Mouse (Mus musculus) hindbrain, embryonic 14.5 days (tissue): ENCODE measurements at regions not wholly inside any gene's neighbourhood (a gene's known extent, or its start where the extent isn't known, plus 50 kb on each side); places are given as distances from the start of the nearest gene placed in this dataset.

ENCODE experiments used
- ATAC-seq: fragments of 200-750 bp; cut with Nextera tagmentation; 2 replicates; pipeline ENCODE4 v1.8.0; 2017; ENCODE audit warnings: moderate number of reproducible peaks, mild to moderate bottlenecking, moderate TSS enrichment, moderate library complexity; ENCODE audit not compliant: low FRiP score
- DNase-seq: peaks from one replicate; pipeline ENCODE4 v3.0.0-alpha.2; 2015; ENCODE audit warnings: low spot score
- H3K27ac ChIP-seq: fragments of 300-500 bp; sonication (generic); 2 replicates; pipeline ENCODE4 v1.5.1; 2014; ENCODE audit warnings: mild to moderate bottlenecking, moderate library complexity
- H3K27me3 ChIP-seq: fragments of 300-500 bp; sonication (generic); 2 replicates; pipeline ENCODE4 v1.6.1; 2014; ENCODE audit warnings: mild to moderate bottlenecking, low read length, mixed read lengths; ENCODE audit not compliant: control insufficient read depth, insufficient read depth
- H3K36me3 ChIP-seq: fragments of 300-500 bp; sonication (generic); replicated peaks from 2 replicates; pipeline ENCODE4 v1.6.1; 2014; ENCODE audit not compliant: control insufficient read depth, insufficient read depth
- H3K4me1 ChIP-seq: fragments of 300-500 bp; sonication (generic); replicated peaks from 2 replicates; pipeline ENCODE4 v1.6.1; 2014; ENCODE audit warnings: antibody characterized with exemption, low read length, mixed read lengths; ENCODE audit not compliant: control insufficient read depth, insufficient read depth
- H3K4me2 ChIP-seq: fragments of 300-500 bp; sonication (generic); replicated peaks from 2 replicates; pipeline ENCODE4 v1.6.1; 2014; ENCODE audit warnings: mild to moderate bottlenecking, moderate library complexity
- H3K4me3 ChIP-seq: fragments of 300-500 bp; sonication (generic); replicated peaks from 2 replicates; pipeline ENCODE4 v1.5.1; 2014; ENCODE audit warnings: mild to moderate bottlenecking, low read length
- H3K9ac ChIP-seq: fragments of 300-500 bp; sonication (generic); 2 replicates; pipeline ENCODE4 v1.6.1; 2014
- H3K9me3 ChIP-seq: fragments of 300-500 bp; sonication (generic); 2 replicates; pipeline ENCODE4 v1.6.1; 2016; ENCODE audit warnings: low read length; ENCODE audit not compliant: control insufficient read depth
- WGBS: fragments of 180-500 bp; shearing (Covaris S2); extraction: QIAGEN DNeasy Blood & Tissue Kit; methylation state at CpG from one replicate; pipeline ENCODE4 v1.1.7; 2014; 5-methylcytosine and 5-hydroxymethylcytosine counted together

- Histone ChIP-seq H3K9ac (no peak overlapping the region), H3K27me3 (no peaks in the 10 kb centered on the region), H3K4me3 (no peak overlapping the region), H3K9me3 (no peaks in the 10 kb centered on the region), H3K4me2 (no peak overlapping the region), H3K27ac (no peak overlapping the region), H3K4me1 (no peaks in the 10 kb centered on the region), H3K36me3 (no peaks in the 10 kb centered on the region)
- ATAC-seq, result no peak
- WGBS, result 51% methylated on average over 4 of the region's 4 CpGs
- DNase-seq, result no peak
Measured at GRCm38 (mm10) chr14:46706462-46706861, 53.9 kb upstream of the Cdkn3 start.

DNA sequence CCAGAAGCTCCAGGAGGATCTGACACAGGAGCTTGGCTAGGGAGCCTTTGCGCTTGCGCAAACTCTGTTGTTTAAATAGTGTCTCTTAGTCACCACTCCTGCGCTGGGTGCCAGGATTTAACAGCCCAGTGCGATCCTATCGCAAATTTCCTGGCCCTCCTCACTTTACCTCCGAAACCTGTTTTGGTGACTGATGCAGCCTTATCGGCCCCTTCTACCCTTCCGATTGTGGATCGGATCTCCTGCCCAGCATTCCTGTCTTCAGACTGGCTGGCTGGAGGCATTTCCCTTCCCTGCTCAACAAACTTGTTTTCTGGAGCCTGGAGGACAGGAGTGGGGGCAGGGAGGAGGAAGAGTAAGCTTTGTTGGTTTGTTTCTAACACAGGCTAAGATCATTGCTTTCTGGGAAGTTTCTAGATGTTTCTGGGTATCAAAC is 56.0 kb upstream of the Cdkn3 start:
- Histone ChIP-seq H3K4me3 (no peak overlapping the region), H3K9me3 (no peaks in the 10 kb centered on the region), H3K9ac (no peak overlapping the region), H3K4me1 (no peaks in the 10 kb centered on the region), H3K27ac (no peak overlapping the region), H3K36me3 (no peaks in the 10 kb centered on the region), H3K27me3 (no peaks in the 10 kb centered on the region), H3K4me2 (no peak overlapping the region)
- DNase-seq (no peak), ATAC-seq (no peak)
- 84% methylated on average over 9 of the region's 9 CpGs for WGBS

GRCm38 (mm10) chr14:46702669-46703435 is 57.5 kb upstream of the Cdkn3 start:
- Histone ChIP-seq H3K9me3 (no peaks in the 10 kb centered on the region), H3K4me1 (no peaks in the 10 kb centered on the region), H3K36me3 (no peaks in the 10 kb centered on the region), H3K27ac (no peak overlapping the region), H3K4me3 (no peak overlapping the region), H3K27me3 (no peaks in the 10 kb centered on the region), H3K4me2 (no peak overlapping the region), H3K9ac (no peak overlapping the region)
- ATAC-seq (peak; percentile 59; the same call in 1 of the 2 replicates), DNase-seq (peak; percentile 64)
- WGBS, result 31% methylated on average over 17 of the region's 17 CpGs

DNA sequence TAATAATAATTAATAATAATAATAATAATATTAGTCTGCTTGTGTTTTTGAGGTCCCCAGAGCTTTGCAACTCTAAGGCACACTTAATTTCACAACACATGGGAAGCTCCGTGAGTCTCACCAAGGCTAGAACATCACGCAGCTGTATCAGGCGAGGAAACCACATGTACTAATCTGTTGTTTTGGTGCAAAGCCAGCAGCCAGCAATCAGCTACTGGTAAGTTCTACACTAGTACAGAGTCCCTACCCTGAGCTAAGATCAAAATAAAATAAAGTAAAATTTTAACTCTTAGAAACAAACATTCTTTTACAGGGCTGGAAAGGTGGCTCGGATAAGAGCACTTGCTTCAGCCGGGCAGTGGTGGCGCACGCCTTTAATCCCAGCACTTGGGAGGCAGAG is 67.8 kb upstream of the Cdkn3 start:
- no peak overlapping the region for H3K4me2 ChIP-seq
- 0 out of 2 replicates have a peak, but pooled peaks cover 6% of the 10 kb centered on the region for H3K4me1 ChIP-seq
- DNase-seq (no peak), ATAC-seq (no peak)
- no peaks in the 10 kb centered on the region for H3K27me3 ChIP-seq
- H3K27ac ChIP-seq, result no peak overlapping the region
- no peaks in the 10 kb centered on the region for H3K36me3 ChIP-seq
- H3K4me3 ChIP-seq, result no peak overlapping the region
- 95% methylated on average over 7 of the region's 7 CpGs for WGBS
- no peak overlapping the region for H3K9ac ChIP-seq
- no peaks in the 10 kb centered on the region for H3K9me3 ChIP-seq

DNA sequence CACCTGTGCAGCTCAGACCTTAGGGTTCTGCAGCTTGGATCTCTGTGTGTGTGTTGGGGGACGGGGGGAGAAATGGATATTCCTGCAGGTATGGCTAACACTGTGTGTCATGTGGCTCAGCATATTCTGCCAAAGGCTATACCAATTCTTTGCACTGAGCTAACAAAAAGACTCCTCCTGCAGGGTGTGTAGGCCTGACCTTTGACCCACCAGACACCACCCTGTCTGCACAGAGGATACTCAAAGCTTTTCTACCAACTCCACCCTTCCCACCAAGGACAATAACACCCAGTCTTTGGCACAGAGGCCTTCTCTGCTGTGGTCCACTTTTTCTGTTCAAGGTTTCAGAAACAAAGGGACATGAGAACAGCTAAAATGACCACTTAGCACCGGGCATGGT is 68.3 kb upstream of the Cdkn3 start:
- ATAC-seq (no peak), DNase-seq (no peak)
- no peaks in the 10 kb centered on the region for H3K27me3 ChIP-seq
- H3K36me3 ChIP-seq, result no peaks in the 10 kb centered on the region
- no peak overlapping the region for H3K27ac ChIP-seq
- no peak overlapping the region for H3K4me2 ChIP-seq
- WGBS, result 83% methylated on average over 2 of the region's 2 CpGs
- H3K9me3 ChIP-seq, result no peaks in the 10 kb centered on the region
- H3K4me3 ChIP-seq, result no peak overlapping the region
- H3K4me1 ChIP-seq, result 0 out of 2 replicates have a peak, but pooled peaks cover 6% of the 10 kb centered on the region
- no peak overlapping the region for H3K9ac ChIP-seq

GRCm38 (mm10) chr14:46682728-46683127 is 77.6 kb upstream of the Cdkn3 start:
- no peaks in the 10 kb centered on the region for H3K4me1 ChIP-seq
- H3K9me3 ChIP-seq, result no peaks in the 10 kb centered on the region
- DNase-seq (no peak), ATAC-seq (no peak)
- H3K4me2 ChIP-seq, result no peak overlapping the region
- no peaks in the 10 kb centered on the region for H3K27me3 ChIP-seq
- H3K36me3 ChIP-seq, result no peaks in the 10 kb centered on the region
- no peak overlapping the region for H3K4me3 ChIP-seq
- 88% methylated on average over 6 of the region's 6 CpGs for WGBS
- H3K27ac ChIP-seq, result no peak overlapping the region
- no peak overlapping the region for H3K9ac ChIP-seq

- Histone ChIP-seq H3K27me3 (no peaks in the 10 kb centered on the region), H3K27ac (no peak overlapping the region), H3K36me3 (no peaks in the 10 kb centered on the region), H3K4me3 (no peak overlapping the region), H3K4me1 (no peaks in the 10 kb centered on the region), H3K9ac (no peak overlapping the region), H3K9me3 (no peaks in the 10 kb centered on the region), H3K4me2 (no peak overlapping the region)
- DNase-seq (no peak), ATAC-seq (no peak)
- 86% methylated on average over 4 of the region's 4 CpGs for WGBS
Measured at GRCm38 (mm10) chr14:46678935-46679334, 81.4 kb upstream of the Cdkn3 start.

- 86% methylated on average over 9 of the region's 9 CpGs for WGBS
- Histone ChIP-seq H3K27ac (no peak overlapping the region), H3K4me3 (no peak overlapping the region), H3K4me2 (no peak overlapping the region), H3K27me3 (no peaks in the 10 kb centered on the region), H3K9ac (no peak overlapping the region), H3K9me3 (no peaks in the 10 kb centered on the region), H3K4me1 (no peaks in the 10 kb centered on the region), H3K36me3 (no peaks in the 10 kb centered on the region)
- DNase-seq (no peak), ATAC-seq (no peak)
Measured at GRCm38 (mm10) chr14:46671482-46672225, 88.7 kb upstream of the Cdkn3 start.

DNA sequence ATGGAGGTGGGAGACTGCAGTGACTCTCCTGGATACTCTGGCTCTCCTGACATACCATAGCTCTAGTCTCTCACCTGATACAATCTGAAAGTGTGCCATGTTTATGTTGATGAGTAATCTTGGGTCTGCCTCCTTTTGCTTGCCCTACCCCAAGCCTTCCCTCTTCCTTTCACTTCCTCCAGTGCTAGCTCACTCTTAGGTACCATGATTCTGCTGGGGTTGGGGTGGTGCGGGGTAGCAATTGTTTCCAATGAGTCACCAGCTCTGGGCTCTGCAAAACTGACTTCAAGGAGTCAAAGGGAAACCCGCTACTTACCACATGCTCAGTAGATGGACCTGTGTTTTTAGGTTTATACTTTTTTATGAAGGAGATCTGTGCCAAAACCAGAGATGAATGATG is 89.3 kb upstream of the Cdkn3 start:
- no peak for DNase-seq
- Histone ChIP-seq H3K4me1 (no peaks in the 10 kb centered on the region), H3K4me2 (no peak overlapping the region), H3K36me3 (no peaks in the 10 kb centered on the region), H3K27ac (no peak overlapping the region), H3K27me3 (no peaks in the 10 kb centered on the region), H3K9ac (no peak overlapping the region), H3K9me3 (no peaks in the 10 kb centered on the region), H3K4me3 (no peak overlapping the region)
- no peak for ATAC-seq
- 93% methylated on average over 2 of the region's 2 CpGs for WGBS
